Mouse (Mus musculus) ovary, postnatal 36 days (tissue): ENCODE data around the gene Sppl2b.
"Not testable (repeated sequence)": the region's sequence is repeated elsewhere in the genome, so short reads cannot be mapped to it uniquely, and the experiment has no call there.

Source experiments
- DNase-seq: peaks from one replicate; pipeline ENCODE4 v3.0.0; 2022; ENCODE audit warnings: low spot score, mixed read lengths

Sppl2b gene

GRCm38 (mm10) chr10:80823847-80824643 lies 31.0 kb upstream of the Sppl2b start:
- DNase-seq, result no peak

DNA sequence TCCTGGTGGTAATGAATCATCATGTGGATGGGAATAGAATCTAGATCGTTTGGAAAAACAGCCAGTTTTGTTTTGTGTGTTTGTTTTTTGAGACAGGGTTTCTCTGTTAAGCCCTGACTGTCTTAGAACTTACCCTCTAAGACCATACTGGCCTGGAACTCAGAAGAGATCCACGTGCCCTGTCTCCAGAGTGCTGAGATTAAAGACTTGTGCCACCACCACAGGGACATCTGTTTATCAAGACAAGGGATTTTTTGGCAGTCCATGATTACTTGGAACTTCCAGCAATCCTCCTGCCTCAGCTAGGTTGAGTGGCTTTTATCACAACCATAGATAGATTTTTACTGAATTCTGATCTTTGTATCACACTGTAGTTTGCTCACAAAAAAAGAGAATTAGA lies 30.2 kb upstream of the Sppl2b start:
- DNase-seq, result no peak

GRCm38 (mm10) chr10:80826151-80827062 lies 28.7 kb upstream of the Sppl2b start, which contains the start of gene Oaz1:
TSS of gene Oaz1 (plus strand) at chr10:80826656.
- peak; percentile 96 for DNase-seq

DNA sequence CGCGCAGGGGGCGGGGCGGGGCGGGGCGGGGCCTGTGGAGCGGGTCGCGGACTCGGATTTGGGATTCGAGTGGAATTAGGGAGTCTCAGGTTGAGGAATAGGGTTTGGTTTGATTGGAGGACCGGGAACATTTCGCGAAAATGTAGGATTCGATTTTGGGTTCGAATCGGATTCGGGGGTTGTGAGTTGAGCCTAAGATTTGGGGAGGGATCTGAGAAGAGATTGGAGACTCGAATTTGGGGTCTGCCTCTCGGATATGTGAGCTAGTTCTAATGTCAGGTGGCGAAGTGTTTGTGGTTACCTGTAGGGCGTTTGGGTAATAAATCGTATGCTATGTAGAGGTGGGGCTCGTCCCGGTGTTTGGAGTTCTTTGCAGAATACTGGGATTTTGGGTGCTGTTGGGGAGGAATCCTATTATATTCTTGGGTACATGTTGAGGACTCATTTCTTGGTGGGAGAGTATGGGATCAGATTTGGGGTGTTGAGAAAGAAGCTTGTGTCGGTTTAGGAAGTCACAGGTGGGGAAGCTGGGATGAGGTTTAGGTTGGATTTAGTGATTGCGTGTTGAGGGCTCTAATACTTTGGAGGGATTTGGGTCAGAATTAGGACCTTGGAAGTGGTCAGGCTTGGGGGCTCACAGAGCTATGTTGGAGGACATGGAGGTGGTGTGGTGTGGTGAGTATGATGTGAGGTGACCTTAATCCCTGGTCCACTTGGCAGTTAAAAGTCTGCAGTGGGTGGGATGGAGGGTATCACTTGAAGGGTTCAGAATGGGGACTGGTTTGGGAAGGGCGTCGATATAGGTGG lies 27.8 kb upstream of the Sppl2b start:
- no peak for DNase-seq

- DNase-seq, result no peak
Measured at GRCm38 (mm10) chr10:80827870-80828420, 27.1 kb upstream of the Sppl2b start.

- DNase-seq, result not testable (repeated sequence)
Measured at GRCm38 (mm10) chr10:80828587-80828986, 26.5 kb upstream of the Sppl2b start.

- no peak for DNase-seq
Measured at GRCm38 (mm10) chr10:80829359-80830278, 25.5 kb upstream of the Sppl2b start.

GRCm38 (mm10) chr10:80831136-80831535 lies 23.9 kb upstream of the Sppl2b start:
- peak; percentile 46 for DNase-seq

DNA sequence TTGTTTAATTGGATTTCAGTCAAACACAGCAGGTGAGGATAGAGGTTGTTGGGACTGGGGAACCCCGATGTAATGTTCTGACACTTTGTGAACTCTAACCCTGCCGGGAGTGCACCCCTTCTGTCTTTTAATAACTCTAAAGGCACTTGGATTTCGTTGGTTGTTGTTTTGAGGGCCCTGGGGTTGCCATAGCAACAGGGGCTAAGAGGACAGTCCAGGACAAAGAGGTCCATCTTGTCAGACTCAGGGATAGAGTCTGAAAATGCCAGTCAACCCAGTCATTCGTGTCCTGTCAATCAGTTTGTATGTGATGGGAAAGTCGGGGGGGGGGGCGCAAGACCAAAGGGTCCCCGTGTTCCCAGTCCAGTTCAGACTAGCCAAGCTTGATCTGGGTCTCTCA lies 22.3 kb upstream of the Sppl2b start:
- DNase-seq, result no peak

DNA sequence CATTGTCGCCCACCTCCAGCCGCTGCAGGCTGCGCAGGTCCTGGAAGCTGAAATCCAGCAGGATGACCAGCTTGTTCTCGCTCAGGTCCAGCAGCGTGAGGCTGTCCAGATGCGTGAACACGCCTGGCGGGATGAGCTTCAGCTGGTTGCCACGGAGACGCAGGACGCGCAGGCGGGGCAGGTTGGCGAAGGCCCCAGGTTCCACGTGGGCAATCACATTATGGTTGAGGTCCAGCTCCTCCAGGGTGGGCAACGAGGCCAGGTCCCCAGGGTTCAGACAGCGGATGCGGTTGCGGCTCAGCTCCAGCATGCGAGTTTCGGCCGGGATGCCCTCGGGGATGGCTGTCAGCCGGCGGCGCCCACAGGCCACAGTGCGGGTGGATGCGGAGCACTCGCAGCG lies 19.5 kb upstream of the Sppl2b start:
- DNase-seq, result no peak

DNA sequence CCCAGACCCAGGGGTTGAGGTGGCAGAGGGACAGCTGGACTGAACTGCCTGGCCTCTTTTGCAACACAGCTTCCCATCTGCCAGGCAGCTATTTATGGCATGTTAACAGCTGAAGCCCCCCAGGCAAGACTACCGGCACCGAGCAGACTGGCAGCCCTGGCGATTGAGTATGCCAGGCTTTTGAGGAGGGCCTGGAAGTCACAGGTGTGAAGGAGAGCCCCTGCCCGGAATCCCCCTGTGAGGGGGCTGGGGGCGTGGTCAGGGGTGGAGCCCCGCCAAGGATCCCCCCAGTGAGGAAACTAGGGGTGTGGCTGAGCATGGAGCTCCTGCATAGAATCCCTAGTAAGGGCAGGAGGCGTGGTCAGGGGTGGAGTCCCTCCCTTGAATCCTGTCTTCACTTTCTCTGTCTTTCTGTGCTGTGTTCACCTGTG lies 18.1 kb upstream of the Sppl2b start:
- DNase-seq, result no peak

- DNase-seq, result no peak
Measured at GRCm38 (mm10) chr10:80837827-80838226, 17.2 kb upstream of the Sppl2b start.

DNA sequence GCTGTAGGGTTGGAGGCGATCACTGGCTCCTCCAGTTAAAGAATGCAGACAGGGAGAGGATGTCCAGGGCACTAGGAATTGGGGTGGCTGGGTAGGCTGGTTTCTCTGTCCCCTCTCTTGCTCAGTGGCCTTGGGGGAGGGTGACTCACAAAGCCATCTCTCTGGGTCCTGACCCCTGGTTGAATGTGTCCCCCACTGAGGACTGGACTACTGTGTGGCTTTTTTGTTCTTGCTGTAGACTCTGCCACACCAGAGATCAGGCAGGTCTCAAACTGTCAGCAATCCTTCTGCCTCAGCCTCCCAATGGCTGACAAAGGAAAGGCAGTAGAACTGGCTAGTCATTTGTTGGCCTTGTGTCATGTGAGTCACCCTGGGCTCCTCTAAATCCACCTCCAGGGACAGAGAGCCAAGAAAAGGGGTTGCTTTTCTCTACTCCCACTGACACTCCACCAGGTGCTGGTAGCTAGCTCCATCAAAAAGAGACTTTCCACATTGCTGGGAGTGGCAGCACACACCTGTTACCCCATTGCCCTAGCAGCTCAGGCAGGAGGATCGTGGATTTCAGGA lies 16.6 kb upstream of the Sppl2b start:
- no peak for DNase-seq

DNA sequence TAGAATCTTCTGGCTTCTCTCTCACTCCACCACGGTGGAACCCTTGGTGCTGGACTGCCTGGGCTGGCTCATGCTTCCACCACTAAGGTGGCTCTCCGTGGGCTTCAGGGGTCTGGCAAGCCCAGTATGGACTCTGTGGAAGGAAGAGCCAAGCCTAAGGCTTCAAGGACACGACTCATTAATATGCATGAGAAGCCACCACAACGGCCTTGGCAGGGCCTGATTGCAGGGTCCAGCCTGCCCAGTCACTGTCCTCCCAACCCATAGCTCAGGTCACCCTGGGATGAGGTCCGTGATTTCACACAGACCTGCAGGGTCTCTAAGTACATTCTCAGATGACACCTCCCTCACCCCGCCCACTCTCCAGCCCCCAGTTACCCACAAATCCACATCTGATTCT lies 15.2 kb upstream of the Sppl2b start:
- no peak for DNase-seq

DNA sequence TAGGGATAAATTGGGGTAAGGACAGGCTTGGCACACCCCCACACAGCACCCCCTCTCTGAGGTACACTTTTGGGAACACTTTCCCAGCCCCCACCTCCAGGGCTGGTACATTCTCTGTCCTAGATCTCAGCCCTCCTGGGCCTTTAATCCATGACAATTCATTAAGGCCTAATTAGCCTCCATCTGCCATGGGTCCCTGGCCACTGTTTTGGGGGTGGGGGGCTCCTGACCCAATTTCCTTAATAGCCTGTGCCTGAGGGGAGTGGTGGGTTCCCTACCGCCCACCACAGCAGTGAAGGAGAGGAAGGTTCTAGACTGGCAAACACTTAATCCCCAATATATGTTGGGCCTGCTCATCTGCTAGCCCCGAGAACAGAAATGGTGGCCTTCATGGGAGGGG lies 13.4 kb upstream of the Sppl2b start:
- no peak for DNase-seq

DNA sequence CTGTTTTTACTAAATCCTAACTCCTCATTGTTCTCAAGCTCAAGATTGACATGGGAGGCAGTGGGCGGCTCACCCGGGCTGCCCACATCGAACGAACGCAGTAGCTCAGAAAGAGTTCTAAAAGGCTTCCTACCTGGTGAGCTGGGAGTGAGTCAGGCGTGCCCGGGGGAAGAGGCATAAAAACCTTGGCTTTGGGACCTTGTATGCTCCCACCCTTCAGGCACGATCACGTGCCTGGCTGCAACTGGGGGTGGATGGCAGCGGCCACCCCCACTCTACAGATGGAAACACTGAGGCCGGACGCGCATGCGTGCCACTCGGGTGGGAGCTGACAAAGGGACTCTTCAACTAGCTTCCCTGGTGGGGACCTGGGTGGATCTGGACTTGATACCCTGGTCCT lies 12.7 kb upstream of the Sppl2b start:
- DNase-seq, result no peak

- no peak for DNase-seq
Measured at GRCm38 (mm10) chr10:80843087-80843930, 11.8 kb upstream of the Sppl2b start.

GRCm38 (mm10) chr10:80843931-80844547 lies 11.0 kb upstream of the Sppl2b start, which contains the start of gene Lingo3:
TSS of gene Lingo3 (minus strand) at chr10:80844039.
- DNase-seq, result no peak
